Mouse (Mus musculus): Measurements from ENCODE around the gene Nemp1. TPM values are rescaled to one million over a fixed set of nuclear protein-coding genes. Genes with fewer than 3 reads are reported as not detected.
A peak's percentile ranks its signal among the peaks of the same experiment; 100 is the strongest.
"Not testable (repeated sequence)": the region's sequence is repeated elsewhere in the genome, so short reads cannot be mapped to it uniquely, and the experiment has no call there.

Gene Nemp1
- polyA plus RNA-seq, 1 experiment from 2014 or later, result 9.0 TPM

DNA sequence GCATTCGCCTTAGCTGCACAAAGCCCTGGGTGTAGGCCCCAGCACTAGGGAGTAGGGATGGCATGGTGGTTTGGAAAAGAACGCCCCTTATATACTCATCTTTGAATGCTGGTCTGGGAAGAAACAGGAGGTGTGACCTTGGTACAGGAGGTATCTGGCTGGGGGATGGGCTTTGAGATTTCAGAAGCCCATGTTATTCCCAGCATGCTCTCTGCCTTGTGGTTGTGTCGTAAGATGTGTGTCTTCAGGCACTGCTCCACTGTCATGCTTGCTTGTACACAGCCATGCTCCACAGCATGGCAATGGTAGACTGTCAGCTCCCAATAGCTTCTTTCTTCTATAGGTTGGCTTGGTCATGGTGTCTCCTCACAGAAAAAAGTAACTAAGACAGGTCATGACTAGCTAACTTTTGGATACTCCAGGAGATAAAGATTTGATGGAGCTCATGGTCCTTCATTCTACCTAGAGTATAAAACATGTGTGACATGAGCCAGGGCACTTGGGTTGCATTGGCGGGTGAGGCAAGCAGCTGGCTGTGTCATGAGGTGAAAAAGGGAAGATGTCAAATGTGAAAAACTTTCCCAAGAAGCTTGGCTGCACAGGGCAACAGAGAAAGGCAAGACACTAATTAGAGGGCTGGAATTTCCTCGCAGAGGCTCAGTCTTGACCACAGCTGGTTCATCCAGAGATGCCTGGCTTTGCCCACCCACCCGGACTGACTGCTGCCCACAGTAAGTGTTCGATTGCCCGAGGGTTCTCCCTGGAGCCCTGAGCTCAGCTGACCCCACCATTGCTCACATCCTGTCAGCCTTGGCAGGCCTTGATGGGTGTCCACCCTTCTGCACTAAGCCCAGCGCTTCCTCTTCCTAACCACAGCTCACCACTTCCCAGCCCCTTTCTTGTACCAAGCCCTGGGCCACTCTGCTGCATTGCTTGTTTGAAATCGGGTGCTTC lies 35.2 kb upstream of the Nemp1 start:
- no peaks in the 10 kb centered on the region for H3K36me3 ChIP-seq
- H3K4me3 ChIP-seq, result no peak overlapping the region
- WGBS, result 88% methylated on average over 10 of the region's 10 CpGs
- H3K27me3 ChIP-seq (ENCODE audit: low read depth, poor library complexity, severe bottlenecking), result no peaks in the 10 kb centered on the region
- DNase-seq (ENCODE audit: low spot score), result no peak
- no peaks in the 10 kb centered on the region; the same call in 1 of the 2 replicates for H3K9me3 ChIP-seq (replicated peaks)
- no peaks in the 10 kb centered on the region for H3K4me1 ChIP-seq
- H3K27ac ChIP-seq (replicated peaks), result no peak overlapping the region

DNA sequence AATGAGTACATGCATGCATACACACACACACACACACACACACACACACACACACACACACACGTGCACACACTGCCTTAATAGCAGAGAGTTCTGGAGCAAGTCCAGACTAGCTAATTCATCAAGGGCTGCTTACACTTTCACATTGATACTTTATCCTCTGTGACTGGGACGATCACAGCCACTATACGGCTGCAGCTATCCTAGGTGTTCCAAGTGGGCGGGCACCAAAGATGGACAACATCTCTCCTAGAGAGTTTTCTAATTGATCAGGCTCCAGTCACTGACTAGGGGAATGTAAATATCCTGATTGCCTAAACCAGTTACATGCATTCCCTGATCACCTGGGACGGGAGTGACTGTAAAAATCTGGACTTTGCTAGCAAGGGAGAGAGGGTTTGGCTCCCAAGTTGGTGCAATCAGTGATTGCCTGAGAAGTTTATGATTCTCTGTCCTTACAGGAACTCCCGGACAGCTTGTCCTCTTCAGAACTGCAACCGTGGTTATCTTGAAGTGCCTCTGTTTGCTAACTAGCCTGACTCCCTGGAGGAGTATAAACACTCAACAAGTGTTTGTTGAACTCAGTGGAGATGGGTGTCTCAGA lies 33.9 kb upstream of the Nemp1 start:
- Histone ChIP-seq H3K27me3 (ENCODE audit: low read depth, poor library complexity, severe bottlenecking) (no peaks in the 10 kb centered on the region), H3K9me3 (replicated peaks) (no peaks in the 10 kb centered on the region), H3K4me1 (no peaks in the 10 kb centered on the region), H3K27ac (replicated peaks) (no peak overlapping the region), H3K4me3 (no peak overlapping the region), H3K36me3 (no peaks in the 10 kb centered on the region)
- DNase-seq (ENCODE audit: low spot score), result no peak
- 77% methylated on average over 7 of the region's 7 CpGs for WGBS

- H3K27ac ChIP-seq (replicated peaks), result no peak overlapping the region
- H3K36me3 ChIP-seq, result no peaks in the 10 kb centered on the region
- DNase-seq (ENCODE audit: low spot score), result no peak
- no peak overlapping the region for H3K4me3 ChIP-seq
- H3K4me1 ChIP-seq, result peaks cover 28% of the 10 kb centered on the region
- H3K27me3 ChIP-seq (ENCODE audit: low read depth, poor library complexity, severe bottlenecking), result peaks cover 34% of the 10 kb centered on the region
- no peaks in the 10 kb centered on the region for H3K9me3 ChIP-seq (replicated peaks)
- 85% methylated on average over 5 of the region's 5 CpGs for WGBS
These were observed 26.3 kb upstream of the Nemp1 start for GRCm38 (mm10) chr10:127640421-127640820.

- Histone ChIP-seq H3K4me3 (peak overlapping the region; percentile 52), H3K27ac (replicated peaks) (peak overlapping the region; percentile 81), H3K36me3 (no peaks in the 10 kb centered on the region), H3K4me1 (peaks cover 28% of the 10 kb centered on the region), H3K27me3 (ENCODE audit: low read depth, poor library complexity, severe bottlenecking) (peaks cover 34% of the 10 kb centered on the region), H3K9me3 (replicated peaks) (no peaks in the 10 kb centered on the region)
- 5% methylated on average over 19 of the region's 19 CpGs for WGBS
- DNase-seq (ENCODE audit: low spot score), result peak; percentile 82
These were observed 24.6 kb upstream of the Nemp1 start for GRCm38 (mm10) chr10:127641861-127642771.

- H3K4me3 ChIP-seq, result peak within 1 kb of the TSS; percentile 52
- 3% methylated on average over 37 of the region's 37 CpGs for WGBS
- H3K9me3 ChIP-seq (replicated peaks), result no peaks in the 10 kb centered on the region
- H3K4me1 ChIP-seq, result peaks cover 28% of the 10 kb centered on the region
- peak within 1 kb of the TSS; percentile 81 for H3K27ac ChIP-seq (replicated peaks)
- H3K27me3 ChIP-seq (ENCODE audit: low read depth, poor library complexity, severe bottlenecking), result peaks cover 34% of the 10 kb centered on the region
- no peaks in the 10 kb centered on the region for H3K36me3 ChIP-seq
- DNase-seq (ENCODE audit: low spot score), result peak; percentile 63
These were observed 23.7 kb upstream of the Nemp1 start, which contains the start of gene Stat6 for GRCm38 (mm10) chr10:127642772-127643552. Stat6 (plus strand) TSS chr10:127642986.

DNA sequence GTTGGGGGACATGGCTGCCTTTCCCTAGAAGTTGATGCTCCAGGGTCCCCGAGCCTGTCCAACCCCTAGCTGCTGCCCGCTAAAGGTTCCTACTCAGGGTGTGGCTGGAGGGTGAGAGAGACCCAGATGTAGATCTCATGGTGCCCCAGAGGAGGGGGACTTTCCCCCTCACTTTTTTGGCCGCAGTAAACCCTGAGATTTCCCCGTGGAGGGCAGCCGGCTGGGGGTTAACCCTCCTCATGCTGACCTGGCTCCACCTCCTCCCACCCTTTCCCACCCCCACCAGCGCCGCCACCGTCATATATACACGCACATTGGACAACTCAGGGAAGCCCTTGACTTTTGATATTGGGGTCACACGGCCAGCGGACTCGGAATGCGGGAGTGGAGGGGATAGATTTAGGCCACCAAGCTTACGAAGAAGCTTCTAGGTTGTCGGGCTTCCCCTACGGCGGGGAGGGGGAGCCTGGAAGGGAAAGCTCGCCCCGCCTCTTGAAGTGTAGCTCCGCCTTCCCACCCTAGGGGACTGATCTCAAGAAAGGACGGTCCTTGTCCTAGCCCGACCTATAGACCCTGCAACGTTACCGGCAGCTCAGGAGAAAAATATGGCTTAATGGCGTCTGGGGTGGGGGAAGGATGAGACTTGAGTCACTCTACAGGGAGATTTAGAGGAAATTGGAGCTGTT lies 23.0 kb upstream of the Nemp1 start:
- Histone ChIP-seq H3K27me3 (ENCODE audit: low read depth, poor library complexity, severe bottlenecking) (peaks cover 34% of the 10 kb centered on the region), H3K9me3 (replicated peaks) (no peaks in the 10 kb centered on the region), H3K36me3 (no peaks in the 10 kb centered on the region), H3K4me3 (peak overlapping the region; percentile 52), H3K27ac (replicated peaks) (peak overlapping the region; percentile 81), H3K4me1 (peaks cover 28% of the 10 kb centered on the region)
- WGBS, result 1% methylated on average over 25 of the region's 25 CpGs
- DNase-seq (ENCODE audit: low spot score), result peak; percentile 55

DNA sequence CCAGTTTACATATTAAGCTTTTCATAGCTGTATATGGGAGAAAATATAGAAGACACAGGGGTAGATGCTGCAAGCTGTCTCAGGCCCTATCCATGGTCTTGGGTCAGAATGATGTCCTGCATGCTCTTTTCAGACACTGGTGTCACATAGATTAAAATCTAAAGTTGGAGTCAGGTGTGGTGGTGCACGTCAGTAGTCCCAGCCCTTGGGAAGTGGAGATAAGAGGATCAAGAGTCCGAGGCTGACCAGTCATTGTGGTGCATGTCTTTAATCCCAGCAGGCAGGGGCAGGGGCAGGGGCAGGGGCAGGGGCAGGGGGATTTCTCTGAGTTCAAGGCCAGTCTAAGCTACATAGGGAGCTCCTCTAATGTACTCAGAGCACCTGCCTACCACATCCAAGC lies 20.9 kb upstream of the Nemp1 start:
- Histone ChIP-seq H3K27ac (replicated peaks) (no peak overlapping the region), H3K27me3 (ENCODE audit: low read depth, poor library complexity, severe bottlenecking) (peaks cover 39% of the 10 kb centered on the region), H3K4me3 (no peak overlapping the region), H3K36me3 (no peaks in the 10 kb centered on the region), H3K4me1 (peaks cover 28% of the 10 kb centered on the region), H3K9me3 (replicated peaks) (no peaks in the 10 kb centered on the region)
- no peak for DNase-seq (ENCODE audit: low spot score)
- WGBS, result 25% methylated on average over 2 of the region's 2 CpGs

GRCm38 (mm10) chr10:127652906-127653638 lies 13.6 kb upstream of the Nemp1 start:
- Histone ChIP-seq H3K27me3 (ENCODE audit: low read depth, poor library complexity, severe bottlenecking) (peaks cover 19% of the 10 kb centered on the region; the same call in 1 of the 2 replicates), H3K36me3 (peaks cover 2% of the 10 kb centered on the region; the same call in 1 of the 2 replicates), H3K4me1 (peaks cover 12% of the 10 kb centered on the region), H3K9me3 (replicated peaks) (no peaks in the 10 kb centered on the region), H3K4me3 (peak overlapping the region; percentile 14; the same call in 1 of the 2 replicates), H3K27ac (replicated peaks) (no peak overlapping the region)
- DNase-seq (ENCODE audit: low spot score), result no peak
- WGBS, result 50% methylated on average over 21 of the region's 21 CpGs

GRCm38 (mm10) chr10:127654970-127655579 lies 11.6 kb upstream of the Nemp1 start:
- Histone ChIP-seq H3K4me3 (no peak overlapping the region), H3K27ac (replicated peaks) (no peak overlapping the region)
- DNase-seq (ENCODE audit: low spot score), result no peak

GRCm38 (mm10) chr10:127657617-127658016 lies 9.1 kb upstream of the Nemp1 start:
- Histone ChIP-seq H3K27me3 (ENCODE audit: low read depth, poor library complexity, severe bottlenecking) (peaks cover 59% of the 10 kb centered on the region), H3K4me1 (peaks cover 32% of the 10 kb centered on the region)
- WGBS, result 48% methylated on average over 6 of the region's 6 CpGs
- H3K27ac ChIP-seq (replicated peaks); H3K4me3 ChIP-seq; DNase-seq (ENCODE audit: low spot score); H3K36me3 ChIP-seq; H3K9me3 ChIP-seq (replicated peaks): not testable (repeated sequence)

More at GRCm38 (mm10) chr10:127654970-127655579, 11.6 kb upstream of the Nemp1 start:
- Histone ChIP-seq H3K4me1 (peaks cover 17% of the 10 kb centered on the region), H3K36me3 (peaks cover 2% of the 10 kb centered on the region; the same call in 1 of the 2 replicates), H3K9me3 (replicated peaks) (no peaks in the 10 kb centered on the region), H3K27me3 (ENCODE audit: low read depth, poor library complexity, severe bottlenecking) (peaks cover 39% of the 10 kb centered on the region)
- WGBS, result 81% methylated on average over 16 of the region's 16 CpGs
